In the genomic region with DNA sequence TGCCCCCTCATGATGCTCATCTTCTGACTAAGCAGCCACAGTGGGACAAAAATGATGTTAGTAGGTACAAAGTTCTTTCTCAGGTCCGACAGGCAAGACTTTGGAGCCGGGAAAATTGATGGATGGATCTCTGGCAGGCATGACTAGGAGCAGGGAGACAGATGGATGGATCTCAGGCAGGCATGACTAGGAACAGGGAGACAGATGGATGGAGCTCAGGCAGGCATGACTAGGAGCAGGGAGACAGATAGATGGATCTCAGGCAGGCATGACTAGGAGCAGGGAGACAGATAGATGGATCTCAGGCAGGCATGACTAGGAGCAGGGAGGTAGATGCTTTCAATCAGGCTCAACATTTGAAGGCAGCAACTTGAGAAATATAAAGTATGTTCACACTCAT, we compare ENCODE assay signal across 9 mouse cellular contexts. TPM values are rescaled to one million over a fixed set of nuclear protein-coding genes. Genes with fewer than 3 reads are reported as not detected.
DNase-seq lines count a peak whose midpoint lies in the region; ATAC-seq and TF ChIP-seq lines count a peak whose summit lies in the region.
"Had no signal": no experiment of that assay in that cellular context is flagged by ENCODE, and none has a peak within 500 bp of the region (broad histone marks: within the 10 kb centered on the region; RNA-seq: fewer than 3 reads in every experiment).

No protein-coding gene starts in this region.

- H3K27ac ChIP-seq in kidney, embryonic 14.5 days (ENCODE audit: low read depth, low read length), result no peak overlapping the region
- no peak overlapping the region; the same call in 1 of the 2 replicates for H3K27ac ChIP-seq in forebrain, embryonic 16.5 days (ENCODE audit: low read length)
- peak overlapping the region; percentile 49; the same call in 1 of the 2 replicates for H3K27ac ChIP-seq in neural tube, embryonic 13.5 days (replicated peaks)
- H3K27ac ChIP-seq in stomach, postnatal 0 days (replicated peaks), result no peak overlapping the region

- no peaks in the 10 kb centered on the region for H3K9me3 ChIP-seq in kidney, embryonic 14.5 days (ENCODE audit: control insufficient read depth, low read length)
- no peaks in the 10 kb centered on the region for H3K9me3 ChIP-seq in forebrain, embryonic 16.5 days (ENCODE audit: control insufficient read depth, low read length)
- H3K9me3 ChIP-seq in neural tube, embryonic 13.5 days, result no peaks in the 10 kb centered on the region
- H3K9me3 ChIP-seq in stomach, postnatal 0 days (ENCODE audit: control insufficient read depth, low read length), result no peaks in the 10 kb centered on the region

- H3K4me3 ChIP-seq in kidney, embryonic 14.5 days (ENCODE audit: low read length), result peak overlapping the region; percentile 17; the same call in 1 of the 2 replicates
- H3K4me3 ChIP-seq in forebrain, embryonic 16.5 days (replicated peaks; ENCODE audit: low read length), result peak overlapping the region; percentile 44
- H3K4me3 ChIP-seq in neural tube, embryonic 13.5 days, result peak overlapping the region; percentile 36
- H3K4me3 ChIP-seq in stomach, postnatal 0 days (ENCODE audit: low read depth, low read length), result no peak overlapping the region

- no peaks in the 10 kb centered on the region for H3K4me1 ChIP-seq in kidney, embryonic 14.5 days (ENCODE audit: control insufficient read depth, insufficient read depth, low read length)
- H3K4me1 ChIP-seq in forebrain, embryonic 16.5 days (replicated peaks; ENCODE audit: control insufficient read depth, insufficient read depth, low read length), result 0 out of 2 replicates have a peak, but pooled peaks cover 5% of the 10 kb centered on the region
- no peaks in the 10 kb centered on the region for H3K4me1 ChIP-seq in neural tube, embryonic 13.5 days (replicated peaks)
- no peaks in the 10 kb centered on the region for H3K4me1 ChIP-seq in stomach, postnatal 0 days (replicated peaks; ENCODE audit: control insufficient read depth, insufficient read depth)

- no peak for ATAC-seq in kidney, embryonic 14.5 days (ENCODE audit: low FRiP score, low TSS enrichment)
- peak; percentile 89 for ATAC-seq in forebrain, embryonic 16.5 days
- no peak; the same call in 1 of the 2 replicates for ATAC-seq in neural tube, embryonic 13.5 days (ENCODE audit: low read depth)
- ATAC-seq in megakaryocyte, adult 5-6 weeks (ENCODE audit: poor library complexity, severe bottlenecking), result no peak
- ATAC-seq in stomach, postnatal 0 days (ENCODE audit: low FRiP score, low TSS enrichment), result no peak

- H3K36me3 ChIP-seq in kidney, embryonic 14.5 days (ENCODE audit: control insufficient read depth, insufficient read depth, low read length), result no peaks in the 10 kb centered on the region
- no peaks in the 10 kb centered on the region for H3K36me3 ChIP-seq in forebrain, embryonic 16.5 days (ENCODE audit: control insufficient read depth, insufficient read depth)
- no peaks in the 10 kb centered on the region for H3K36me3 ChIP-seq in neural tube, embryonic 13.5 days
- H3K36me3 ChIP-seq in stomach, postnatal 0 days (ENCODE audit: control insufficient read depth, insufficient read depth, low read length), result no peaks in the 10 kb centered on the region

- H3K4me2 ChIP-seq in kidney, embryonic 14.5 days (replicated peaks; ENCODE audit: low read depth, low read length), result peak overlapping the region; percentile 28; the same call in 1 of the 2 replicates
- peak overlapping the region; percentile 51 for H3K4me2 ChIP-seq in forebrain, embryonic 16.5 days (ENCODE audit: low read length)
- H3K4me2 ChIP-seq in neural tube, embryonic 13.5 days, result peak overlapping the region; percentile 47
- no peak overlapping the region for H3K4me2 ChIP-seq in stomach, postnatal 0 days (replicated peaks; ENCODE audit: low read depth)

- H3K9ac ChIP-seq in kidney, embryonic 14.5 days (ENCODE audit: low read depth, low read length), result 0 out of 2 replicates have a peak overlapping the region, but pooled peaks have one; percentile 28
- peak overlapping the region; percentile 22; the same call in 1 of the 2 replicates for H3K9ac ChIP-seq in forebrain, embryonic 16.5 days (replicated peaks; ENCODE audit: low read depth, low read length)
- H3K9ac ChIP-seq in neural tube, embryonic 13.5 days, result peak overlapping the region; percentile 47; the same call in 1 of the 2 replicates
- H3K9ac ChIP-seq in stomach, postnatal 0 days (ENCODE audit: low read length), result no peak overlapping the region

- no peak for DNase-seq in kidney, adult 18-20 months
- DNase-seq in layer of hippocampus, adult 9-10 months (ENCODE audit: low spot score), result peak; percentile 47
- no peak for DNase-seq in gastrocnemius, postnatal 25 days
- no peak for DNase-seq in stomach, postnatal 0 days (ENCODE audit: low spot score)

- TF ChIP-seq EP300 in stomach, postnatal 0 days (optimal IDR thresholded peaks at IDR 0.05), result no peak

- TF ChIP-seq CTCF in stomach, postnatal 0 days (IDR thresholded peaks at IDR 0.05; ENCODE audit: low read depth), result no peak

- 11% methylated on average over 2 of the region's 2 CpGs for WGBS in kidney, embryonic 14.5 days
- 35% methylated on average over 2 of the region's 2 CpGs for WGBS in forebrain, embryonic 16.5 days
- 30% methylated on average over 2 of the region's 2 CpGs for WGBS in neural tube, embryonic 13.5 days
- WGBS in stomach, postnatal 0 days, result 5% methylated on average over 2 of the region's 2 CpGs

- no peaks in the 10 kb centered on the region for H3K27me3 ChIP-seq in kidney, embryonic 14.5 days (ENCODE audit: control insufficient read depth, insufficient read depth, low read length)
- H3K27me3 ChIP-seq in forebrain, embryonic 16.5 days (replicated peaks; ENCODE audit: control insufficient read depth, insufficient read depth, low read length), result no peaks in the 10 kb centered on the region
- no peaks in the 10 kb centered on the region for H3K27me3 ChIP-seq in neural tube, embryonic 13.5 days
- H3K27me3 ChIP-seq in stomach, postnatal 0 days (ENCODE audit: control insufficient read depth, insufficient read depth, low read length), result no peaks in the 10 kb centered on the region

RNA-seq across cellular contexts. Expression of gene Alox8, which starts 13.8 kb away (rescaled TPM):
- 0.24 and 0.36 TPM in 2 replicates for polyA plus RNA-seq in kidney, embryonic 14.5 days (2014; fragmentation: Nextera tagmentation; extraction: Ambion mirVana)
- 0.29 TPM in 1 of 2 replicates, not detected in the other for polyA plus RNA-seq in forebrain, embryonic 16.5 days (2015; fragmentation: Nextera tagmentation; extraction: Ambion mirVana)
- polyA plus RNA-seq in neural tube, embryonic 13.5 days (2015; fragmentation: Nextera tagmentation; extraction: Ambion mirVana), result 0.17 TPM in 1 of 2 replicates, not detected in the other
- 1.3 and 1.5 TPM in 2 replicates for total RNA-seq in megakaryocyte, adult 5-6 weeks (2015)
- total RNA-seq in megakaryocyte, adult 5-6 weeks (2017), result 1.8 and 2.0 TPM in 2 replicates
- not detected for total RNA-seq in gastrocnemius, postnatal 25 days (2021)
- polyA plus RNA-seq in stomach, postnatal 0 days (2015; fragmentation: Nextera tagmentation; extraction: Ambion mirVana), result 1.2 and 1.3 TPM in 2 replicates
- total RNA-seq: liver, adult 2 months had no signal
- polyA plus RNA-seq: liver, adult 2 months had no signal

RNA-seq across cellular contexts. Expression of gene Gucy2e, which starts 25.4 kb away (rescaled TPM):
- 0.07 and 0.11 TPM in 2 replicates for polyA plus RNA-seq in kidney, embryonic 14.5 days (2014; fragmentation: Nextera tagmentation; extraction: Ambion mirVana)
- 0.56 and 0.68 TPM in 2 replicates for polyA plus RNA-seq in forebrain, embryonic 16.5 days (2015; fragmentation: Nextera tagmentation; extraction: Ambion mirVana)
- 0.21 TPM in 2 replicates for polyA plus RNA-seq in neural tube, embryonic 13.5 days (2015; fragmentation: Nextera tagmentation; extraction: Ambion mirVana)
- 0.16 TPM in 1 of 2 replicates, not detected in the other for total RNA-seq in megakaryocyte, adult 5-6 weeks (2015)
- 0.07 and 0.33 TPM in 2 replicates for total RNA-seq in megakaryocyte, adult 5-6 weeks (2017)
- not detected for total RNA-seq in gastrocnemius, postnatal 25 days (2021)
- polyA plus RNA-seq in stomach, postnatal 0 days (2015; fragmentation: Nextera tagmentation; extraction: Ambion mirVana), result 0.04 and 0.05 TPM in 2 replicates
- total RNA-seq: liver, adult 2 months had no signal
- polyA plus RNA-seq: liver, adult 2 months had no signal

RNA-seq across cellular contexts. Expression of gene Alox12b, which starts 54.6 kb away (rescaled TPM):
- 0.23 and 0.28 TPM in 2 replicates for polyA plus RNA-seq in kidney, embryonic 14.5 days (2014; fragmentation: Nextera tagmentation; extraction: Ambion mirVana)
- polyA plus RNA-seq in forebrain, embryonic 16.5 days (2015; fragmentation: Nextera tagmentation; extraction: Ambion mirVana), result 0.12 TPM in 1 of 2 replicates, not detected in the other
- polyA plus RNA-seq in neural tube, embryonic 13.5 days (2015; fragmentation: Nextera tagmentation; extraction: Ambion mirVana), result 0.22 and 0.23 TPM in 2 replicates
- total RNA-seq in megakaryocyte, adult 5-6 weeks (2015), result not detected in 2 replicates
- total RNA-seq in megakaryocyte, adult 5-6 weeks (2017), result not detected in 2 replicates
- under 1 TPM in 1 of 2 experiments, not detected in 1; 0.18 TPM for total RNA-seq in gastrocnemius, postnatal 25 days (2021)
- 80.5 and 91.8 TPM in 2 replicates for polyA plus RNA-seq in stomach, postnatal 0 days (2015; fragmentation: Nextera tagmentation; extraction: Ambion mirVana)
- total RNA-seq: liver, adult 2 months had no signal
- polyA plus RNA-seq: liver, adult 2 months had no signal

Comparison
In these comparisons a context has a peak if more than half of its experiments do, and no peak if none do; other contexts are left out.
1. RNA of gene Alox12b, which starts 54.6 kb away (polyA plus RNA-seq): 80.5 to 91.8 TPM in stomach, postnatal 0 days; 0.23 to 0.28 TPM in kidney, embryonic 14.5 days, 0.22 to 0.23 TPM in neural tube, embryonic 13.5 days and 0.12 TPM in forebrain, embryonic 16.5 days; every median in the first group is over 10 times any median in the second.